10 mouse cellular contexts compared by ENCODE assay signal in genomic region chr8:13529891-13530316, GRCm38 (mm10). TPM values are rescaled to one million over a fixed set of nuclear protein-coding genes. Genes with fewer than 3 reads are reported as not detected.
DNase-seq lines count a peak whose midpoint lies in the region; ATAC-seq and TF ChIP-seq lines count a peak whose summit lies in the region.
"Had no signal": no experiment of that assay in that cellular context is flagged by ENCODE, and none has a peak within 500 bp of the region (broad histone marks: within the 10 kb centered on the region; RNA-seq: fewer than 3 reads in every experiment).

No protein-coding gene starts in this region.

- no peak for TF ChIP-seq EP300 in liver, postnatal 0 days (IDR thresholded peaks at IDR 0.05; ENCODE audit: low read depth)

- H3K9ac ChIP-seq in liver, postnatal 0 days (replicated peaks): no peak overlapping the region
- no peak overlapping the region for H3K9ac ChIP-seq in forebrain, postnatal 0 days
- no peak overlapping the region for H3K9ac ChIP-seq in neural tube, embryonic 14.5 days (replicated peaks; ENCODE audit: low read depth, low read length)

- DNase-seq in liver: peak; percentile 22
- no peak for DNase-seq in liver, postnatal 0 days
- peak; percentile 83 for DNase-seq in forebrain, postnatal 0 days
- peak; percentile 88 to 90 for DNase-seq in heart, postnatal 14 days
- peak; percentile 48 to 62 for DNase-seq in layer of hippocampus, postnatal 36 days
- peak; percentile 81 to 83 for DNase-seq in urinary bladder, postnatal 4 days (ENCODE audit: low spot score in 2 of 2)
- no peak for DNase-seq in thymus, postnatal 36 days

- no peak for ATAC-seq in liver, postnatal 0 days
- ATAC-seq in forebrain, postnatal 0 days: peak; percentile 80
- peak; percentile 64 for ATAC-seq in neural tube, embryonic 14.5 days (ENCODE audit: low read depth)

- 63% methylated on average over 7 of the region's 7 CpGs for WGBS in liver, postnatal 0 days (ENCODE audit: insufficient replicate concordance)
- 36% methylated on average over 7 of the region's 7 CpGs for WGBS in forebrain, postnatal 0 days
- 52% methylated on average over 7 of the region's 7 CpGs for WGBS in neural tube, embryonic 14.5 days

- H3K27ac ChIP-seq in liver, postnatal 0 days (ENCODE audit: low read depth): no peak overlapping the region
- H3K27ac ChIP-seq in forebrain, postnatal 0 days (ENCODE audit: low read depth, low read length): no peak overlapping the region
- H3K27ac ChIP-seq in neural tube, embryonic 14.5 days (ENCODE audit: low read depth, low read length): no peak overlapping the region

- no peak overlapping the region for H3K4me2 ChIP-seq in liver, postnatal 0 days (ENCODE audit: low read depth, low read length)
- no peak overlapping the region for H3K4me2 ChIP-seq in forebrain, postnatal 0 days (ENCODE audit: low read depth)
- no peak overlapping the region for H3K4me2 ChIP-seq in neural tube, embryonic 14.5 days (ENCODE audit: low read depth, low read length)

- no peaks in the 10 kb centered on the region for H3K27me3 ChIP-seq in liver, postnatal 0 days (ENCODE audit: insufficient read depth, low read length)
- H3K27me3 ChIP-seq in forebrain, postnatal 0 days (ENCODE audit: insufficient read depth, low read length): no peaks in the 10 kb centered on the region
- H3K27me3 ChIP-seq in neural tube, embryonic 14.5 days (ENCODE audit: control insufficient read depth, insufficient read depth, low read length): no peaks in the 10 kb centered on the region

- no peaks in the 10 kb centered on the region; the same call in 1 of the 2 replicates for H3K9me3 ChIP-seq in liver, postnatal 0 days (ENCODE audit: low read length)
- H3K9me3 ChIP-seq in forebrain, postnatal 0 days (ENCODE audit: low read length): no peaks in the 10 kb centered on the region
- no peaks in the 10 kb centered on the region for H3K9me3 ChIP-seq in neural tube, embryonic 14.5 days (ENCODE audit: control insufficient read depth, low read length)

- no peak for TF ChIP-seq CTCF in liver, postnatal 0 days (IDR thresholded peaks at IDR 0.05; ENCODE audit: low read depth)
- no peak for TF ChIP-seq CTCF in forebrain, postnatal 0 days (IDR thresholded peaks at IDR 0.05; ENCODE audit: low read depth)

- H3K36me3 ChIP-seq in liver, postnatal 0 days (replicated peaks; ENCODE audit: insufficient read depth, low read length): no peaks in the 10 kb centered on the region
- no peaks in the 10 kb centered on the region for H3K36me3 ChIP-seq in forebrain, postnatal 0 days (ENCODE audit: insufficient read depth)
- no peaks in the 10 kb centered on the region for H3K36me3 ChIP-seq in neural tube, embryonic 14.5 days (ENCODE audit: control insufficient read depth, insufficient read depth, low read length)

- peaks cover 6% of the 10 kb centered on the region for H3K4me1 ChIP-seq in liver, postnatal 0 days (ENCODE audit: insufficient read depth)
- H3K4me1 ChIP-seq in forebrain, postnatal 0 days (ENCODE audit: insufficient read depth): peaks cover 15% of the 10 kb centered on the region
- H3K4me1 ChIP-seq in neural tube, embryonic 14.5 days (ENCODE audit: control insufficient read depth, insufficient read depth, low read length): peaks cover 18% of the 10 kb centered on the region; the same call in 1 of the 2 replicates

- intact Hi-C loops in heart, postnatal 14 days (cut with DNase I): loop anchor here (2.0 kb wide), 1 partner anchor 37 kb away; no protein-coding TSS in a partner anchor

- H3K4me3 ChIP-seq in liver, postnatal 0 days (ENCODE audit: low read depth, low read length): no peak overlapping the region
- H3K4me3 ChIP-seq in forebrain, postnatal 0 days (ENCODE audit: low read depth, low read length): no peak overlapping the region
- no peak overlapping the region for H3K4me3 ChIP-seq in neural tube, embryonic 14.5 days (ENCODE audit: low read depth, low read length)

RNA-seq across cellular contexts. Expression of gene 1700029H14Rik, which starts 32.4 kb away (rescaled TPM):
- polyA plus RNA-seq in liver, postnatal 0 days (2015; fragmentation: Nextera tagmentation; extraction: Ambion mirVana): not detected in 2 replicates
- total RNA-seq in forebrain, postnatal 0 days (2014; rRNA removed): 0.14 and 0.31 TPM in 2 replicates
- polyA plus RNA-seq in forebrain, postnatal 0 days (2015; fragmentation: Nextera tagmentation; extraction: Ambion mirVana): not detected in 2 replicates
- not detected for total RNA-seq in heart, postnatal 14 days (2021)
- not detected for total RNA-seq in layer of hippocampus, postnatal 36 days (2021)
- not detected in 2 replicates for polyA plus RNA-seq in neural tube, embryonic 14.5 days (2014; fragmentation: Nextera tagmentation; extraction: Ambion mirVana)
- total RNA-seq: ES-E14 had no signal
- polyA plus RNA-seq: neural tube, embryonic 11.5 days had no signal

RNA-seq across cellular contexts. Expression of gene Gas6, which starts 35.6 kb away (rescaled TPM):
- 9.0 and 9.3 TPM in 2 replicates for polyA plus RNA-seq in liver, postnatal 0 days (2015; fragmentation: Nextera tagmentation; extraction: Ambion mirVana)
- 64.2 and 65.7 TPM in 2 replicates for total RNA-seq in forebrain, postnatal 0 days (2014; rRNA removed)
- 48.7 and 57.0 TPM in 2 replicates for polyA plus RNA-seq in forebrain, postnatal 0 days (2015; fragmentation: Nextera tagmentation; extraction: Ambion mirVana)
- total RNA-seq in heart, postnatal 14 days (2021): 100 to 1,000 TPM; 121 to 122 TPM
- total RNA-seq in layer of hippocampus, postnatal 36 days (2021): 10 to 100 TPM; 81.3 to 85.0 TPM
- polyA plus RNA-seq in neural tube, embryonic 14.5 days (2014; fragmentation: Nextera tagmentation; extraction: Ambion mirVana): 26.6 and 33.4 TPM in 2 replicates

Comparison
In these comparisons a context has a peak if more than half of its experiments do, and no peak if none do; other contexts are left out.
1. DNase-seq: peak in liver (single experiment), forebrain, postnatal 0 days (single experiment), heart, postnatal 14 days (2 of 2), layer of hippocampus, postnatal 36 days (2 of 2) and urinary bladder, postnatal 4 days (2 of 2); none in liver, postnatal 0 days (single experiment) and thymus, postnatal 36 days (0 of 2).